Mouse (Mus musculus) liver, embryonic 14.5 days (tissue): Measurements from ENCODE around the gene Phlpp1.

Source experiments
- CTCF ChIP-seq: IDR thresholded peaks from 2 replicates; pipeline ENCODE4 v1.5.1; 2016; ENCODE audit warnings: antibody characterized with exemption, low read depth, control low read depth
- EP300 ChIP-seq: IDR thresholded peaks from 2 replicates; pipeline ENCODE4 v1.6.1; 2016; ENCODE audit warnings: antibody characterized with exemption, low read depth

DNA sequence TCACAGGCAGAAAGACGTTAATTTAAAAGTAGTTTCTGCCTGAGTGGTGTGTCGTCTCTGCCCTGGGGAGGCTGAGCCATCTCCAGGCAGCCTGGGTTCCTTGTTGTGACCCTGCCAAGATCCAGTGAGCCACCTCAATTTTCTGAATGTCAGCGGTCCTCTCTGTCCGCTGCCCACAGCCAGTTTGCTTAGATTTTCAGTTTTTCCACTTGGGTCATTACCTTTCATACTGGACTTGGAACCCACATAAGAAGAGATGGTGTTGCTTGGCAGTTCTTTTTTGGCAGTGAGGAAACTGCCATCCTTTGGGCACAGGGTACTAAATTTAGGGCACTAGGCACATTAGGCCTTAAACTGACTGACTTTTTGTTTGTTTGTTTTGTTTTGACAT lies 60.9 kb downstream of the Phlpp1 start:
- no peak for TF ChIP-seq EP300
- no peak for TF ChIP-seq CTCF
